Mouse (Mus musculus) mesoderm, embryonic 11.5 days (tissue): ENCODE measurements around the gene Cyp4a30b.
"Not testable (repeated sequence)": the region's sequence is repeated elsewhere in the genome, so short reads cannot be mapped to it uniquely, and the experiment has no call there.

Source experiments
- DNase-seq: peaks from one replicate; pipeline ENCODE4 v3.0.0-alpha.2; 2012; ENCODE audit warnings: low read depth, low spot score

Gene Cyp4a30b

DNA sequence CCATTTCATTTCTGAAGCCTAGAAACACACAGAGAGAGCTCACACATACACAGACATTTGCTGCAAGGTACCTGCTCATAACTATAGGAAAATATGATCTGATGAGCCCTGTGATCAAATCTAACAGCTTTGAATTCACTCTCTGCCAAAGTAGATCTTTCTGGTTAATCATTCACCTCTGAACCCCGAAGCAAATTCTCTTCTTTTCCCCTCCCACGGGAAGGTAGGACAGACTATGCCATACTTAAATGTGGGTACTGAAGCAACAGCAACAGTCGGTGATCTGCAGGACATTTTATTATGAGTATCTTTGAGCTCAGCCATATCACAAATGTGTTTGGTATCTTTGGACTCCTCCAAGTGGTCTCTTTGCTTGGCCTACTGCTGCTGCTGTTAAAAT lies at the start of gene Cyp4a30b:
Gene Cyp4a30b (plus strand): TSS at position 301 of the 400 bp plus-strand sequence.
- no peak for DNase-seq

DNA sequence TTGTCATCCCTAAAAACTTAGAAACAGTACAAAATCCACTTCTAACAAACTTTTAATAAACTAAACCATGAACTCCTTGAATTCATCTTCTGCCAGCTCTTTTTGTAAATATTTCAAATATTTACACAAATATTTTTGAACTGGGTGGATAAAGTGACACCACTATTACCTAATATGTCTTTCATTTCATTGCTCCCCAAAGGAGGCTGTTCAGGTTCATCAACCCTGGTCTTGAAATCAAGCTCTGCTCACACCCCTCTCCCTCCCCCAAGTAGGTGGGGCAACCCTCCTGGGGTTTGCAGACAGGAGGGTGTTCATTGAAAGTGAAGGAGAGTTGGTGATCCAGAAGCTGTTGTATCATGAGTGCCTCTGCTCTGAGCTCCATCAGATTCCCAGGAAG lies 41.1 kb upstream of the Cyp4a30b start, which contains the start of gene Cyp4a12b:
Gene Cyp4a12b (plus strand): TSS at position 301 of the 400 bp plus-strand sequence.
- DNase-seq, result not testable (repeated sequence)

DNA sequence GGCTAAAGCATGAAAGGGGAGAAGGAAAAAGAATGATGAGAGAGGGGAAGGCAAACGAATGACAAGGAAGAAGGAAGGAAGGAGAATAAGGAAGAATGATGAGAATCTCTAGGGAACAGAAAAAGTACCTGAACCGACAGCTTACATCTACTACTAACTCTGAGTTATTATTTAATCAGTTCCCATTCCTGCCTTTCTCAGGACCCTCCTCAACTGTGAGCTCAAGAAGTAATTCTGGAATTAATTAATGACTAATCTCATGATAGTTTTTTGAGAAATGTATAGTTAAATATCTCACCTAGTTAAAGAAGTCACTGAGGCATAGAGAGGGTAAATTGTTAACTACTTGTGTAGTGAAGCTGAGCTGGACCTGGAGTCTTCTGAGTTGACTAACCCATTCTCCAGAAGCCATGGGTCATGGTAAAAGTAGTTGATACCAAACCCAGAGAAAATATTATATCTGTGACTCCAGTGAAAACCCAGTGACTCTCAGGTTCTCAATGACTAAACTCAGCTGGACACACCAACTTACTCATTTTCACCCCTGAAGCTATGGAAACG lies 1.7 kb upstream of the Cyp4a30b start:
- DNase-seq, result no peak

DNA sequence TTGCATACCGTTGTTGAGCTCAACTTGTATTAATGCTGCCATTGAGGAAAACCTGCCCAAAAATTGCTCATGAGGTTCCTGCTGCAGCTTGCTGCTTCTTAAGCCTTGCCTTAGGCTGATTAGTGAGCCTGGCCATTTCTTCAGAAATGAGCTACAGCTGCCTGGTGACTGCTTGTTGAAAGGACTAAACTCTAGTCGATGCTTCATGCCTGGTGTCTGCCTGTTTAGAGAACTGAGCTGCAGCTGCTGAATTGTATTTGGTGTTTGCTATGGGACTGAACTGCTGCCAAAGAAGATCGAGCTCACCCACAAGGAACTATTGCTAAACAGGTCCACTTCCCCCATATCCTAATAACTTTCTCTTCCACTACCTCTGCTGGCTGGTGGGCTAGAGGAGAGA lies 21.2 kb downstream of the Cyp4a30b start:
- DNase-seq, result not testable (repeated sequence)

DNA sequence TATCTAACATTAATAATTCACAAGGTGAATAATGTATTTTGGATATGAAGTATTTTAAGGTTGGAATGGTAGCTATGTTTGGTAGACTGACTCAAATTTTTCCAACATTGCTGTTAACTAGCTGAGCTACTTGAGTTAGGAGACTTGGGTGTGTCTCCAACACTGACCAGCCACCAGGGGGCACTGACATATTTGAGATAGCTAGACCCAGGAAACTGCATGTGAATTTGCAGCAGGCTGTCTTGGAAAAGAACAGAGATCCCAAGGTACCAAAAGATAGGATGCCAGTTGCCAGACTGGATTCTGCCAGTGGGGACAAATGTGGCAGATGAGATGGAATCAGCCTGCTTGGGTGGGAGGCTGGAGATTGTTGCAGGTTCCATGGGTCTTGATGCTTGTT lies 23.6 kb downstream of the Cyp4a30b start:
- peak; percentile 15 for DNase-seq

DNA sequence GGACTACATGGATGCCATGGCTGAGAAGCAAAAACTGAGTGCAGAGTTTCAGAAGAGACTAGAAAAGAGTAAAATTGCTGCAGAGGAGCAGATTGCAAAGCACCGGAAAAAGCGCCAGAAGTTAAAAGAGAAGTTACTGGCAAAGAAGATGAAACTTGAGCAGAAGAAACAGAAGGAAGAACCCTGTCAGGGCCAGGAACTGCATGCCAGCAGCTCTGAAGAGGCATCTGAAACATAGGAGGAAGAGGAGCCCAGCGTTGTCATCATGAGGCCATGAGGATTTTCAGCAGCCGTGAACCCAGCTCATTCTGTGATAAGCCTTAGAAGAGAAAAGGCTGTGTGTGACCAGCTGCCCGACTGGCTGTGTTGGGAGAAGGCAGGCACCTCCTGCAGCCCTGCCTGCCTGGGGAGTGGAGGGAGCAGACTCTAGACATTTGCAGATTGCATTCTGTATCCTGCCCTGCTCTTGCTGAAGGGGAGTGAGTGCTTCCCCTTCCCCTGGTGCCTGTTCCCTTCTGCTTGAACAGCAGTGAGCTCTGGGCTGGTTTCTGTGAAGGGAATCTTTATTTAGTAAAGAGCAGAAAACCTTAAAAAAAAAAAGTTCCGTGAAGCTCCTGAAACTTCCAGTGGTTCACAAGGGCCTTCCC lies 28.7 kb downstream of the Cyp4a30b start:
- DNase-seq, result no peak

DNA sequence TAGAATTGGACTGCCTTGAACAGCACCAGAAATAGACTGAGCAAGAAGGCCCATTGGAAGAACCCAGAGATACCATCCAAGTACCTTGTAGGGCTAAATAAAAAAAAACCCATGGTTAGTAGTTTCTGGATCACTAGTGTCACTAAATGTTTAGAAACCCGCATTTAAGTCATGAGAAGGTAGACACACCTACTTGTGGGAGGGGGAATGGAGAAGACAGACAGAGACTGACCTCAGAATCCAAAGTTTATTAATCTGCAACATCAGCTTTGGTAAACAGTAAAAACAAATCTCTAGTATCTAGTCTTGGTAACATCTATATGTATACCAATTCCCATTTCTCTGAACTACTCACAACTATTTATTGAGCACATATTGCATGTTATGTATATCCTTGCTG lies 43.6 kb downstream of the Cyp4a30b start, which contains the start of gene Cyp4a14:
Gene Cyp4a14 (minus strand): TSS at position 142 of the 400 bp plus-strand sequence.
- no peak for DNase-seq

DNA sequence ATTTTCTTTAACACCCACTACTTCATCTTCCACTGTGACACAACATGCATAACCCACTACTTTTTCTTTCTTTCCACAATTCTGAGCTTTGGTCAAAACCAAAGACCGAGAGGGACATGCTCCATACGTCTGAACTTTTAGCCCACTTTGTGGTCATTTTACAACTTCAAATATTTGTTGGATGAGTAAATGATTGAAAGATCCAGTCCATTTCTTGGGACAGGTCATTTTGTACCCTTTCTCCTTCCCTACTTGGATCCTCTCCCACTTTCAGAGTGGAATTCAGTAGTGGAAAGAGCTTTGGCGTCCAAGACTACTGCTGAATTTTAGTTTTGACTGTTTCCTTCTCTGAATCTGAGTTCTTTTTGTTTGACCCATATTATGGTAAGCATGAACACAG lies 45.1 kb downstream of the Cyp4a30b start:
- DNase-seq, result no peak

DNA sequence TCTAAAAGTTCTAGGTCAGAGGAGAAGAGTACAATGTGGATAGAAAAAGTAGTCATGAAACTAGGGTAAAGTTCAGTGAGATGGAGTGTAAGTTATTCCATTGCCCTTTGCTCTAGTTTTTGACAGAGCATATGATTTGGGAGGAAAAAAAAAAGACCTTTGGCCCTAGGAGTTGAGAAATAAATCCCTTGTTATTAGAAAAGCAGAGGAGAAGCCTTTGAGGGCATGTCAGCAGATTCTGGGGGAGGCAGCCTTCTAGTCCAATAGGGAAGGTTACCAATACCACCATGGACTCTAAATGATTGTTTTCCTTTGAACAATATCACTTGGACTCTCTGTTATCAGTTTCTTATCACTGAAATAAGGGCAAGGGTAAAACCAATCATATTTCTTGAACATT lies 61.6 kb downstream of the Cyp4a30b start:
- DNase-seq, result not testable (repeated sequence)

DNA sequence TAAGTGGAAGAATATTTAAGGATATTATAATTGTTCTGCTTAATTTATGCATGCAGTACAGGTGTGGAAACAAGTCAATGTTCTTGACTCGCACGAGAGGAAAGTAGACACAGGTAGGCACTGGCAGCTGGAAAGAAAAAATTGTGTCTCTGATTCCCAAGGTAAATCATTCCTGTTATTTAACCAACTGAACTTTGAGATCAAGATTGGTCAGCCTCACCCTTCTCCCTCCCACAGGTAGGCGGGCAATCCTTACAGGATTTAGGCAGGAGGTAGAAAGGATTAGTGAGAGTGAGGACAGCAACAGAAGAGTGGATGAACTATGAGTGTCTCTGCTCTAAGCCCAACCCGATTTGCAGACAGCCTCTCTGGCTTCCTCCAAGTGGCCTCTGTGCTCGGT lies 65.6 kb downstream of the Cyp4a30b start, which contains the start of gene Cyp4a10:
Gene Cyp4a10 (plus strand): TSS at position 265 of the 400 bp plus-strand sequence.
- DNase-seq, result not testable (repeated sequence)

DNA sequence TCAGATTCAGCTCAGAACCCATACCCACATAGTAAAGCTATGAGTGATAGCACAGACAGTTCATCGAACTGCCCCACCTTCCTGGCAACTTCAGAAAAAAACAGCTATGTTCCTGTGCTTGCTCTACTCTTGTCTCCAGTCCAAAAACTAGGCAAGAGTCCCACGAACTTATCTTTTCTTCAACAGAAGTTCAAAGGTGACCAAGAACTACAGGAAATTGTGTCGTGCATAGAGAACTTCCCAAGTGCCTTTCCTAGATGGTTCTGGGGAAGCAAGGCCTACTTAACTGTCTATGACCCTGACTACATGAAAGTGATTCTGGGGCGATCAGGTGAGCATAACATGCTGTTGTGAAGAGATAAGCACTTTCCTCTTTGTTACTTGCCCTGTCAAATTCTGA lies 67.0 kb downstream of the Cyp4a30b start:
- no peak for DNase-seq
